Mouse (Mus musculus): ENCODE data around the gene Zfp384. TPM values are rescaled to one million over a fixed set of nuclear protein-coding genes. Genes with fewer than 3 reads are reported as not detected.

Gene Zfp384
- total and polyA plus RNA-seq, 2 experiments from 2014 or later, result 9.7 to 38.6 TPM

GRCm38 (mm10) chr6:125041047-125041446 lies 32.1 kb downstream of the Zfp384 start:
- 87% methylated on average over 7 of the region's 7 CpGs for WGBS
- Histone ChIP-seq H3K4me3 (ENCODE audit: low read depth, low read length) (no peak overlapping the region), H3K27ac (ENCODE audit: low read depth, low read length) (no peak overlapping the region), H3K27me3 (ENCODE audit: insufficient read depth, low read length) (no peaks in the 10 kb centered on the region), H3K9me3 (ENCODE audit: low read length) (no peaks in the 10 kb centered on the region), H3K4me2 (ENCODE audit: low read depth, low read length, poor library complexity, severe bottlenecking) (no peak overlapping the region), H3K36me3 (ENCODE audit: insufficient read depth, low read length) (peaks cover 27% of the 10 kb centered on the region; the same call in 1 of the 2 replicates), H3K9ac (replicated peaks; ENCODE audit: low read length, poor library complexity, severe bottlenecking) (no peak overlapping the region), H3K4me1 (ENCODE audit: insufficient read depth, low read length) (no peaks in the 10 kb centered on the region)
- DNase-seq (ENCODE audit: low spot score) (no peak), ATAC-seq (ENCODE audit: low FRiP score) (no peak)
- no peak for TF ChIP-seq CTCF (IDR thresholded peaks at IDR 0.05)

GRCm38 (mm10) chr6:125042081-125042480 lies 33.1 kb downstream of the Zfp384 start:
- H3K36me3 ChIP-seq (ENCODE audit: insufficient read depth, low read length), result peaks cover 26% of the 10 kb centered on the region; the same call in 1 of the 2 replicates
- H3K9me3 ChIP-seq (ENCODE audit: low read length), result no peaks in the 10 kb centered on the region
- no peak overlapping the region for H3K27ac ChIP-seq (ENCODE audit: low read depth, low read length)
- no peaks in the 10 kb centered on the region for H3K4me1 ChIP-seq (ENCODE audit: insufficient read depth, low read length)
- DNase-seq (ENCODE audit: low spot score), result no peak
- no peak overlapping the region for H3K9ac ChIP-seq (replicated peaks; ENCODE audit: low read length, poor library complexity, severe bottlenecking)
- WGBS, result 97% methylated on average over 7 of the region's 7 CpGs
- no peak for ATAC-seq (ENCODE audit: low FRiP score)
- no peaks in the 10 kb centered on the region for H3K27me3 ChIP-seq (ENCODE audit: insufficient read depth, low read length)
- H3K4me3 ChIP-seq (ENCODE audit: low read depth, low read length), result no peak overlapping the region
- H3K4me2 ChIP-seq (ENCODE audit: low read depth, low read length, poor library complexity, severe bottlenecking), result no peak overlapping the region
- no peak for TF ChIP-seq CTCF (IDR thresholded peaks at IDR 0.05)

GRCm38 (mm10) chr6:125046691-125047090 lies 37.7 kb downstream of the Zfp384 start:
- Histone ChIP-seq H3K4me3 (ENCODE audit: low read depth, low read length) (no peak overlapping the region), H3K4me1 (ENCODE audit: insufficient read depth, low read length) (no peaks in the 10 kb centered on the region), H3K9me3 (ENCODE audit: low read length) (no peaks in the 10 kb centered on the region), H3K36me3 (ENCODE audit: insufficient read depth, low read length) (peaks cover 57% of the 10 kb centered on the region), H3K9ac (replicated peaks; ENCODE audit: low read length, poor library complexity, severe bottlenecking) (no peak overlapping the region), H3K27me3 (ENCODE audit: insufficient read depth, low read length) (no peaks in the 10 kb centered on the region), H3K4me2 (ENCODE audit: low read depth, low read length, poor library complexity, severe bottlenecking) (no peak overlapping the region), H3K27ac (ENCODE audit: low read depth, low read length) (no peak overlapping the region)
- peak; percentile 90 for DNase-seq (ENCODE audit: low spot score)
- peak; percentile 96 for TF ChIP-seq CTCF (IDR thresholded peaks at IDR 0.05)
- WGBS, result 20% methylated on average over 5 of the region's 5 CpGs
- peak; percentile 66 for ATAC-seq (ENCODE audit: low FRiP score)

GRCm38 (mm10) chr6:125049678-125050077 lies 40.7 kb downstream of the Zfp384 start, which contains the start of gene Acrbp:
Gene Acrbp (plus strand): TSS chr6:125049689.
- H3K36me3 ChIP-seq (ENCODE audit: insufficient read depth, low read length), result peaks cover 61% of the 10 kb centered on the region
- H3K9ac ChIP-seq (replicated peaks; ENCODE audit: low read length, poor library complexity, severe bottlenecking), result no peak within 1 kb of the TSS

GRCm38 (mm10) chr6:125051237-125051636 lies 42.3 kb downstream of the Zfp384 start:
- H3K27ac ChIP-seq (ENCODE audit: low read depth, low read length), result no peak overlapping the region
- peaks cover 55% of the 10 kb centered on the region for H3K36me3 ChIP-seq (ENCODE audit: insufficient read depth, low read length)
- H3K27me3 ChIP-seq (ENCODE audit: insufficient read depth, low read length), result no peaks in the 10 kb centered on the region
- 67% methylated on average over 5 of the region's 5 CpGs for WGBS
- peak; percentile 52 for TF ChIP-seq CTCF (IDR thresholded peaks at IDR 0.05)
- DNase-seq (ENCODE audit: low spot score), result no peak
- no peak overlapping the region for H3K4me2 ChIP-seq (ENCODE audit: low read depth, low read length, poor library complexity, severe bottlenecking)
- H3K4me1 ChIP-seq (ENCODE audit: insufficient read depth, low read length), result no peaks in the 10 kb centered on the region
- H3K9me3 ChIP-seq (ENCODE audit: low read length), result no peaks in the 10 kb centered on the region
- no peak overlapping the region for H3K4me3 ChIP-seq (ENCODE audit: low read depth, low read length)
- no peak for ATAC-seq (ENCODE audit: low FRiP score)
- no peak overlapping the region for H3K9ac ChIP-seq (replicated peaks; ENCODE audit: low read length, poor library complexity, severe bottlenecking)

More at GRCm38 (mm10) chr6:125049678-125050077, 40.7 kb downstream of the Zfp384 start, which contains the start of gene Acrbp:
- Histone ChIP-seq H3K4me1 (ENCODE audit: insufficient read depth, low read length) (no peaks in the 10 kb centered on the region), H3K27ac (ENCODE audit: low read depth, low read length) (no peak within 1 kb of the TSS), H3K9me3 (ENCODE audit: low read length) (no peaks in the 10 kb centered on the region), H3K4me3 (ENCODE audit: low read depth, low read length) (no peak within 1 kb of the TSS), H3K4me2 (ENCODE audit: low read depth, low read length, poor library complexity, severe bottlenecking) (no peak within 1 kb of the TSS), H3K27me3 (ENCODE audit: insufficient read depth, low read length) (no peaks in the 10 kb centered on the region)
- DNase-seq (ENCODE audit: low spot score) (no peak), ATAC-seq (ENCODE audit: low FRiP score) (no peak)
- 39% methylated on average over 20 of the region's 20 CpGs for WGBS
- TF ChIP-seq CTCF (IDR thresholded peaks at IDR 0.05), result no peak

- ATAC-seq (ENCODE audit: low FRiP score), result peak; percentile 54; the same call in 1 of the 2 replicates
Observed at GRCm38 (mm10) chr6:125061493-125061892, 52.5 kb downstream of the Zfp384 start.

More at GRCm38 (mm10) chr6:125061493-125061892, 52.5 kb downstream of the Zfp384 start:
- 44% methylated on average over 6 of the region's 6 CpGs for WGBS
- Histone ChIP-seq H3K36me3 (ENCODE audit: insufficient read depth, low read length) (no peaks in the 10 kb centered on the region), H3K27ac (ENCODE audit: low read depth, low read length) (no peak overlapping the region), H3K27me3 (ENCODE audit: insufficient read depth, low read length) (no peaks in the 10 kb centered on the region), H3K9me3 (ENCODE audit: low read length) (no peaks in the 10 kb centered on the region), H3K4me1 (ENCODE audit: insufficient read depth, low read length) (no peaks in the 10 kb centered on the region), H3K4me2 (ENCODE audit: low read depth, low read length, poor library complexity, severe bottlenecking) (no peak overlapping the region), H3K9ac (replicated peaks; ENCODE audit: low read length, poor library complexity, severe bottlenecking) (no peak overlapping the region), H3K4me3 (ENCODE audit: low read depth, low read length) (no peak overlapping the region)
- no peak for DNase-seq (ENCODE audit: low spot score)
- TF ChIP-seq CTCF (IDR thresholded peaks at IDR 0.05), result no peak
